Mouse (Mus musculus) layer of hippocampus, adult 2 months (tissue): ENCODE data around the gene Cd38. TPM values are rescaled to one million over a fixed set of nuclear protein-coding genes. Genes with fewer than 3 reads are reported as not detected.

Source experiments
- DNase-seq, 2 experiments: peaks; one replicate each; pipeline ENCODE4 v3.0.0; 2022; ENCODE audit warnings: low spot score in 2 of 2
- H3K27ac ChIP-seq: fragments of 200-600 bp; 2 replicates; pipeline ENCODE4 v1.8.1; 2022
- H3K4me3 ChIP-seq: fragments of 200-600 bp; 2 replicates; pipeline ENCODE4 v1.8.1; 2022; ENCODE audit warnings: mild to moderate bottlenecking
- CTCF ChIP-seq: fragments of 200-600 bp; conservative IDR thresholded peaks from 2 replicates; pipeline ENCODE4 v1.8.1; 2022; ENCODE audit warnings: antibody characterized with exemption, mild to moderate bottlenecking, moderate library complexity
- total RNA-seq, 2 experiments: library from RNA; stranded (reverse); gene quantifications; 2 replicates each; pipeline ENCODE4 v1.2.3; 2021

Cd38 gene
- total RNA-seq, 2 experiments from 2014 or later = 6.4 to 6.6 TPM

DNA sequence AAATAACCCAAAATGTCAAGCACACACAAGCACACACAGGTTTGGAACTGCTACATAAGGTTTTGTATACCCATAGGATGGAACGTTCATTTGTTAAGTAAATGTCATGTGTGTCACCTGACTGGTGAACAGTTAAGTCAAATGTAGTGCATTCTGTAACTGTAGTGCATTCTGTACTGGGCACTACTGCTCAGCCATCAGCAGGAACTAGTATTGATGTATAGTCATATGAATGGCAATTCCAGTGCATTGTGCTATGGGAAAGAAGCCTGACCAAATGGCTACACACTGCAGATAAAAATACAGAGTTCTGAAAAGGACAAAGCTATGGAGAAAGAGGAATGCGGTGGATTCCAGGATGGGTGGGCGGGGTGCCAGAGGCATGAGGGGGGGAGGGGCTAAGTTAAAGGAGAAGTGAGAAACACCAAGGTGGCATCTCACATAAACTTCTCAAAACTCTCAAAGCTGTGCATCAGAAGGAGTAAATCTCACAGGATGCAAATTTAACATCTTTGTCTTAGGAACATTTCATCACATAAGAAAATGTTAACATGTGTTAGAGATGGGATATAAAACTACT is 25.7 kb upstream of the Cd38 start:
- H3K27ac ChIP-seq = no peak overlapping the region

DNA sequence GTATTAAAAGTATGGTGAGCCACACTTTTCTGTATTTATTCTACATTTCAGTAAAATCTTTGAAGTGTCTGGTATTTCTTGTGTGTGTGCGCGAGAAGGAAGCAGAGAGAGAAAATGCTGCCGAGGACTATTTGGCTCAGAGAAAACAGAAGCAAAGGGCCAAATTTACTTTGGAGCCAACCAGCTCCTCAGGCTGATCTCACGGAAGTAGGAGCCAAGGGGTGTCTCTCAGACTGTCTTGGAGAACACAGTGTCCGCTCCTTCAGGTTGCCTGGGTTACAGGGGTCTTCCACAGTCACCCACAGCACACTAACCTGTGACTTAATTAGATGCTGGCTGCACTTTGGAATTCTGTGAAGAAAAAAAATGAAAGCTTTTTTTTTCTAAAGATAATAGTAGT is 23.3 kb upstream of the Cd38 start:
- no peak for TF ChIP-seq CTCF
- no peak for DNase-seq
- no peak overlapping the region for H3K4me3 ChIP-seq
- no peak overlapping the region for H3K27ac ChIP-seq

More for the DNA sequence above, 25.7 kb upstream of the Cd38 start:
- DNase-seq = no peak
- H3K4me3 ChIP-seq = no peak overlapping the region
- TF ChIP-seq CTCF = no peak

DNA sequence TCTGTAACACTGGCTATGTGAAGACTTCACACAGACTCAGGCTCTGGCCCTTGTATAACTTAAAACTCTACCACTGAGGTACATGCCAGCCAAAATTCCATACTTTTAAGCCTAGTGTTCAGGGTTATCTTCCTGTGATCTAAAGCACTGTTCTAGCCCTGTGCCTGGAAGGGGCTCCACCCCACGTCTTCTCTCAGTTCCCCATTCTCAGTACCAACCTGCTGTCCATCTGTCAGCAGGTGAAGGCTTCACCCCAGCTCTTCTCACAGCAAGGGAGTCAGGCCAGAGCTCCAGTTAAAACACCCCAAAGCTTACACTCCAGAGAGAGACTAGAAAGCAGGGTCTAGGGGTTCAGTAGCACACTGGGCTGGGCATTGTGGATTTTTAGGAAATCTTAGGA is 22.7 kb upstream of the Cd38 start:
- TF ChIP-seq CTCF = no peak
- Histone ChIP-seq H3K27ac (no peak overlapping the region), H3K4me3 (no peak overlapping the region)
- no peak for DNase-seq

DNA sequence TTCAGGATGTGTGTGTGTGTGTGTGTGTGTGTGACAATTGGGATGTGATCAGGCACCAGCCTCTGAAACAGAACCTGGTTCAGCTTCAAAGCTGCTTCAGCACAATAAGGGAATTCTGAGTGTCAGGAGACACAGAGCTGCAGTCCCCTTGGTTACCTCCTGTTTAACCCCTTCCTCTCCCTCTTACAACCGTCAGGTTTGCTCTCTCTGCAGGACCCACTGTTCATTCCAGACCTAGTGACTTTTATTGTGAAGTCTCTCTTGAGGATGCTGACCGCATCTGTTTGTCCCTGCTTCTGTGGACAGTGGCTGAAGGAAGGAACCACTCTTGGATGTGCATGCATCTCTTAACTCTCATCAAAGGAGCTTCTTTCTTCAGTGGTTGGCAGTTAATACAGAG is 22.1 kb upstream of the Cd38 start:
- Histone ChIP-seq H3K27ac (no peak overlapping the region), H3K4me3 (no peak overlapping the region)
- no peak for TF ChIP-seq CTCF
- DNase-seq = no peak

DNA sequence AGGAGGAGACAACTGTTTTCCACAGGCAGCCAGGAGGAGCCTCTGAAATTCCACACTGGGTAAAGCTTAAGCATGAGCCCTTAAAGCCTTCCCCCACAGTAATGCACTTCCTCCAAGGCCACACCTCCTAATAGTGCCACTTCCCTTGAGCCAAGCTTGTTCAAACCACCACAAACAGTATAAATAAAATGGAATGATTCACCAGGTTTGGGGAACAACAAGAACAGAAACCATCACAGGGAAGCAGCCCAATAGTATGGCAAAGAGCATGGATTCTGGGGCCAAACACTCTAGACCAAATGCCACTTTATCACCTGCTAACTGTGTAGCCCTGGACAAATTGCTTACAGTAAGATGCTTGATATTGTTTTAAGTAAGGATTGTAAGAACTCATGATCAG is 20.8 kb upstream of the Cd38 start:
- no peak overlapping the region for H3K4me3 ChIP-seq
- no peak for DNase-seq
- H3K27ac ChIP-seq = no peak overlapping the region
- no peak for TF ChIP-seq CTCF

DNA sequence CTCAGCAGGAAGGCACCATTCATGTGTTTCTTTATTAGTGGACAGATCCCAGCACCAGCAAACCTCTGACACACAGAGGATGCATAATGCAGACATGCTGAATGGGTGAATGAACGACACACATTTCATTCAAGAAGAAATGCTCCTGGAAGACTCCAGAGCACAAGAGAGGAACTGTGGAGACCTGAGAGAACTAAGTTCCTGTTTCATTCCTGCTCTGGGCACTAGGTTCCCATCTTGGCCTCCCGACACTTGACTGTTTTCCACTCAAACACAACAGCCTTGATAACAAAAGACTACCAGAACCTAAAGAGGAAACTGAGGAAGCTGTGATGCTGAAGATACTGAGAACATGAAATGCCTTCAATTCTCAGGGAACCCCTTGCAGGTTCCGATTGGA is 20.1 kb upstream of the Cd38 start:
- Histone ChIP-seq H3K4me3 (no peak overlapping the region), H3K27ac (no peak overlapping the region)
- TF ChIP-seq CTCF = no peak
- DNase-seq = no peak

DNA sequence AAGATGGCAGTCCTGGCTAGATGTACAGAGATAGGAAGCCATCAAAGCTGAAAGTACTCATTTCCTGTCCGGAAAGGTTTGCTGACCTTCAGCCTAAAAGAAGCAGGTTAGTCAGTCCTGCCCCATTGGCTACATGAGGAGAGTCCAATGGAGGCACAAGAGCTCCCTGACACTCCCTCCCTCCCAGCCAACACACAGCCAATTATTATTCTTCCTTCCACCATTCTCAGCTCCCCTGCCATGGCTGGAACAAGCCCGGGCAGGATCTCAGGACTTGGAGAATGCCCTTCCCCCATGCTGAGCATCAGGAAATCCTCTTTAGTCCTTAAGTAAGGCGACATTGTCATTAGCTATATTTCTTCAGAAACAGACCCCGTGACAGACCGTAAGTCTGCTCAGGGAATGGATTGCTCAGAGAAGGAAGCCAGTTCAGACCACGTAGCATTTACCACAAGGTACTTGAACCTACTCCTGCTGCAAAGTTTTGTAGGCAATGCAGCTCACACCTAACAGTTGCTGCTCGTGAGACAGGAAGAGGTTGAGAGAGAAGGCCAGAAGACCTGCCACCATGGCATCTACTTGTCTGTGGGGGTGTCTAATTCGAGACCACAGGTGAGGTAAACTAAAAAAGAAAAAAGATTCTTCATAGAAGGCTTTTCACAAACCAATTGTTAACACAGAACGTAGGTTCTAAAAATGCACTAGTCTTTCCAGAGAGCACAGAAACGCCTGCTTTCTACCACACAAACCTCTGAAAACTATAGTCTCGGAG is 15.1 kb upstream of the Cd38 start:
- Histone ChIP-seq H3K4me3 (no peak overlapping the region), H3K27ac (no peak overlapping the region)
- no peak for DNase-seq
- TF ChIP-seq CTCF = no peak

DNA sequence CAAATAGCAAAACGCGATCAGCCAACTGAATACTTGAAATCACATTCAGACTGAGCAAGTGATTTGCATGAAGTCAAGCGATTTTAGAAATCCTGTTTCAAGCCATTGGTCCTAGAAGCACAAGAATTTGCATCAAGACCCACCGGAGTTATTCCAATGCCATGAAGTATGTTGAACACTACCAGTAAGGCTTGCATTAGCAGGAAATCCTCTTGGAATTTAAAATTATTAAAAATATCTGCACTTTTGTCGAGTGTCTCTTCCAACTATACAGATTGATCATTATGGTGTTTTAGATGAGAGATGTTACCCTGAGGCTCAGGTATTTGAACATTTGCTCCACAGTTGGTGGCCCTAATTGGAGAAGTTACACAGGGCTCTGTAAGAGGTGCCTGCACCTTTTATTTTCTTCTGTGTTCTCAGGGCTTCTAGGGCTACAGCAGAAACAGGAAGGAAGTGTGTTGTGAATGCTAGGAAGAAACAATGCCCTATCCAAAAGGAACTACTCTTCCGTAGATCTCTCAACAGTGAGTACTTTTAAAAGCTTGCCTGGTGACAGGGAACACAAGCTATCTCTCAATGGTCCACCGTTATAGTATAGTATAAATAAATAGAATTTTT is 14.4 kb upstream of the Cd38 start:
- Histone ChIP-seq H3K27ac (no peak overlapping the region), H3K4me3 (no peak overlapping the region)
- no peak for DNase-seq
- TF ChIP-seq CTCF = no peak

DNA sequence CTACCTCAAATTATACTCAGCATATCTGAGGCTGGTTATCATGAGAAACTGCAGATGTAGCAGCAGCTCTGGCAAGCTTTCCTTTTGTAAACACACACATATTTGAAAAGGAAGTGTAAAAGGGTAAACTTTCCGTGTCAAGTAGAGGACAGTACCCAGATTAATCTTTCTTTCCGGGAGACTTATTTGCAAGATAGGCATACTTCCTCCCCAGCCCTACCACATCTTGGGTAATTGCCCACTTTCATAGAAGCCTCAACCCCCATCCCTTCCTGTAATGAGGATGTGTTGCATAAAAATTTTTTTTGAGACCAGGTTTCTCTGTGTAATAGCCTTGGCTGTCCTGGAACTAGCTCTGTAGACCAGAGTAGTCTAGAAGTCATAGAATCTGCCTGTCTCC is 12.6 kb upstream of the Cd38 start:
- Histone ChIP-seq H3K4me3 (no peak overlapping the region), H3K27ac (no peak overlapping the region)
- no peak for DNase-seq
- TF ChIP-seq CTCF = no peak

DNA sequence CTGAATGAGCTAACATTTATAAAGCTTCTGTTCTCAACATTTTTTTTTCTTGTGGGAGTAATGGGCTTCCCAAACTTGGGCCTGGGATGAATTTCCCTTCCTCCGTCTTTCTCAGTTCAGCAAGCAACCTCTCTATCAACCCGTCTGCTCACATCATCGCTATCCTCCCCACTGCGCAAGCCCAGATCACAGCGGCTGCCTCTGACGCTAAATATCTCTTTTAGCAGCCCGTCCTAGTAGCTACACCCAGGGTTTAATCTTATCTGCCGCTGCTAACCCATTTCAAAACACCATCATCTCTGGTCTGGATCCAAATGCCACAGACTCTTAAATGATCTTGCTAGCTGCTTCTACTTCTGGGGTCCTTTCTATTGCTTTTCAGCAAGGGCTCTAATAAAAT is 8.7 kb upstream of the Cd38 start:
- Histone ChIP-seq H3K4me3 (no peak overlapping the region), H3K27ac (no peak overlapping the region)
- DNase-seq = no peak
- TF ChIP-seq CTCF = no peak

DNA sequence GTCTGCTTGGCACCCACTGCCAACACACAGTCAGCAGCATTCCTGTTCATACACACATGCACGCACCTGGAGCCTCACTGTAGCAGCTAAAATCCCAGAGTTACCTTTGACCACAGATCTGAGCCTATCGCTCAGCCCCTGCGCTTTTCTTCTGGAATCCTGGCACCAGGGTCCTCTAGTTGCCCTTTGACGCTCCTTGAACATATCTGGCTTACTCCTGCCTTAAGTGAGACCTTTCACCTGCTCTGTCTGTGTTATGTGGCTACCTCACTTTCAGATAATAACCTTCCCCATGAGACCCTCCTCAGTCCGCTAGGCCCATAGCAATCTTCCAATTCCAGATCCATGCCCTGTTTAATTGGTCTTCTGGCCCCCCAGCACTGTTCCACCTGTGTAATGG is 8.3 kb upstream of the Cd38 start:
- no peak for DNase-seq
- no peak overlapping the region for H3K27ac ChIP-seq
- TF ChIP-seq CTCF = no peak
- H3K4me3 ChIP-seq = no peak overlapping the region

DNA sequence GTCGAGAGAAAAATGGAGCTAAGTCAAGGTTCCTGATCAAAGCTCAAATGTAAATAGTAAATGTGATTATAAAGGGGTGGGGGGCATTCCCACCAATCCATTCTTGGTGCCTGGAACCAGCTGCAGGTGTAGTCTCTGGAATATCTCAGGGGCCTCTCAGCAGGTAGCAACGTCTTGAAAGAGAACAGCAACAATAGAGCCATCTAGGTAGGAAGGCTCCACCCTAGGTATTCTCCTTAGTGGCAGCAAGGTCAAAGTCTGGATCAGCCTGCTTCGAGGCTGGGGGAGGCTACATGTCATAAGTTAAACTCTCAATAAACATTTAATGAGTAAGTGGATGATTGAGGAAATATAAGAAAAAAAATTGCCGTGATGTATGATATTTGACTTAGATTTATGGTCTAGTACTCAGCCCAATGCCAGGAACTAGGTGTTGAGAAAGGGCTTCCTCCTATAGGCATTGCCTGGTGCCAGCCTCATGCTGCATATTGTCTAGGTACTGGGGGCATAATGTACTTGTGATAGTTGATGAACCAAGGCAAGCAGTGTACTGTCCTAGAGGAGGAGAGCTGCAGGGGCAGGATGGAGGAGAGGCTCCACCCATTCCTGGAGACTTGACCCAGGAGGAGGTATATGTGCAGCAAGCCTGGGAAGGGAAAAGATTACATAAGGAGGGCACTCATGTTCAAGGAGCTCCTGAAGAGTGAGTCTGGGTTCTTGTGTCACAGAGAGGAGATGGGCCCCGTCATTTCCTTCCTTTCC is 7.5 kb upstream of the Cd38 start:
- TF ChIP-seq CTCF = no peak
- no peak for DNase-seq
- no peak overlapping the region for H3K27ac ChIP-seq
- no peak overlapping the region for H3K4me3 ChIP-seq

DNA sequence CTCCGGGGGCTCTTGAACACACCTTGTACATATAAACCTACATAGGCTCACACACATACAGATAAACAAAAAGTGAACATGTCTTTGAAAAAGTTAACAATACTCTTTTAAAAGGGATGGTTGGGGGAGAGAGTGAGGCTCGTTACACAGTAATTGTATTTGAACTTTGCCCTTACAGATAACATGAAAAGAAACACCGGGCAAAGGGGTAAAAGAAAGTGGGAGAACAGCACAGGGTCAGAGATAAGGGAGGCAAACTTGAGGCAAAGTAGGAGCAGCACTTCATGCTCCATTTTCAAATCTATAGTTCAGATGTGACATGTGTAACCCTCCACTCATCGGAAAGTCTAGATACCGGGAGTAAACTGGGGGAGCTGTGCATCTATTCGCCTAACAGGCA is 4.7 kb upstream of the Cd38 start:
- Histone ChIP-seq H3K4me3 (no peak overlapping the region), H3K27ac (no peak overlapping the region)
- TF ChIP-seq CTCF = no peak
- no peak for DNase-seq

DNA sequence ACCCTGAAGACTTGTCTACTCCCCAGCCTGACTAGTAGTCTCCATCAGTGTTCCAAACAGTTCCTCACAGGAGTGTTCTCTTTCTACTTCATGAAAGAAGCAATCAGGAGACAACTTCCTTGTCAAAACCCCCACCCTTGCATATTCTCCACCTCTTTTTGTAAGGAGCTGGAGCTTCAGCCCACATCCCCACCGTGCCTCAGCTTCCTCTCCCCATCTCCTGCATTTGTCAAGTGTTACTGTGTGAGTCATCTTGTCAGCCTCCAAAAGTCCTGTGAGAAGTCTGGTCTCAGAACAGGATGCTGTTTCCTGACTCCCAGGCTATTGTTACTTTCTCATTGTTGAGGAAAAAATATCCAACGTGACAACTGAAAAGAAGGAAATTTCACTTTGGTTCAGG is 3.0 kb upstream of the Cd38 start:
- TF ChIP-seq CTCF = no peak

More for the DNA sequence above, 3.0 kb upstream of the Cd38 start:
- Histone ChIP-seq H3K4me3 (no peak overlapping the region), H3K27ac (no peak overlapping the region)
- no peak for DNase-seq
